Mouse (Mus musculus) embryonic facial prominence, embryonic 15.5 days (tissue): ENCODE measurements around the gene Olfr527. TPM values are rescaled to one million over a fixed set of nuclear protein-coding genes. Genes with fewer than 3 reads are reported as not detected.

Source experiments
- ATAC-seq: fragments of 200-750 bp; cut with Nextera tagmentation; 2 replicates; pipeline ENCODE4 v1.8.0; 2017; ENCODE audit warnings: low read depth, moderate TSS enrichment; ENCODE audit not compliant: insufficient number of reproducible peaks, low FRiP score, low TSS enrichment
- H3K27ac ChIP-seq: fragments of 300-500 bp; sonication (generic); replicated peaks from 2 replicates; pipeline ENCODE4 v1.5.1; 2015; ENCODE audit warnings: mild to moderate bottlenecking, inconsistent platforms
- H3K27me3 ChIP-seq: fragments of 300-500 bp; sonication (generic); 2 replicates; pipeline ENCODE4 v1.6.1; 2015; ENCODE audit warnings: inconsistent platforms
- H3K36me3 ChIP-seq: fragments of 300-500 bp; sonication (generic); 2 replicates; pipeline ENCODE4 v1.6.1; 2015; ENCODE audit warnings: mild to moderate bottlenecking, inconsistent platforms
- H3K4me1 ChIP-seq: fragments of 300-500 bp; sonication (generic); 2 replicates; pipeline ENCODE4 v1.6.1; 2015; ENCODE audit warnings: inconsistent platforms
- H3K4me2 ChIP-seq: fragments of 300-500 bp; sonication (generic); replicated peaks from 2 replicates; pipeline ENCODE4 v1.6.1; 2015; ENCODE audit warnings: mild to moderate bottlenecking, inconsistent platforms
- H3K4me3 ChIP-seq: fragments of 300-500 bp; sonication (generic); replicated peaks from 2 replicates; pipeline ENCODE4 v1.5.1; 2015; ENCODE audit warnings: mild to moderate bottlenecking, inconsistent platforms
- H3K9ac ChIP-seq: fragments of 300-500 bp; sonication (generic); 2 replicates; pipeline ENCODE4 v1.6.1; 2015; ENCODE audit warnings: inconsistent platforms
- H3K9me3 ChIP-seq: fragments of 300-500 bp; sonication (generic); replicated peaks from 2 replicates; pipeline ENCODE4 v1.6.1; 2016; ENCODE audit warnings: inconsistent platforms
- WGBS: fragments of 180-500 bp; shearing (Covaris S2); methylation state at CpG from one replicate; pipeline ENCODE4 v1.1.7; 2015; 5-methylcytosine and 5-hydroxymethylcytosine counted together
- polyA plus RNA-seq: library from polyadenylated mRNA; unstranded; fragments of >200 nt; fragmentation: Nextera tagmentation; extraction: Ambion mirVana; gene quantifications from 2 replicates; pipeline ENCODE4 v1.2.1, GENCODE M21; 2015

Olfr527 gene
- 0.23 TPM in 1 of 2 replicates, not detected in the other for polyA plus RNA-seq

DNA sequence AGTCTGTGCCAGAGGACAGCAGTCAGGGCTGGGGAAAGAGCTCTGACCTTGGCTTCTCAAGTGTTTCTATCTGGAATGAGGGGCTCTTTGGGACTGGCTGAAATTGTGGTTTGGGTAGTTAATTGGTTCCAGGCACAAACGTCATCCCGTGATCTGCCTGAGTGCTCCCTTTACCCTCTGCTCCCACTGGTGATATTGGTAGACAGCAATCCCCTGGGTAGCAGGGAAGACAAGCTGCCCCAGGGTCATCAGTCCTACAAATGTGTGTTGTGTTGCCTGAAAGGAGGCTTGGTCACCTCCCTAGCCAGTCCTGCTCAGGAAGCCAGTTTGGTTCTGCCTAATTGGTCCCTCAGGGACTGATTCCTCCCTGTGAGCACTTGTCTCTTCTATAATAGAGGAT lies at the start of gene Olfr527:
Gene Olfr527, plus strand, starts transcription at position 301 of the 400 bp plus-strand sequence.
- no peak for ATAC-seq
- 44% methylated on average over 2 of the region's 2 CpGs for WGBS
- Histone ChIP-seq H3K4me2 (no peak within 1 kb of the TSS), H3K27me3 (no peaks in the 10 kb centered on the region), H3K4me3 (no peak within 1 kb of the TSS), H3K9ac (no peak within 1 kb of the TSS), H3K27ac (no peak within 1 kb of the TSS), H3K4me1 (no peaks in the 10 kb centered on the region), H3K36me3 (no peaks in the 10 kb centered on the region), H3K9me3 (no peaks in the 10 kb centered on the region)

DNA sequence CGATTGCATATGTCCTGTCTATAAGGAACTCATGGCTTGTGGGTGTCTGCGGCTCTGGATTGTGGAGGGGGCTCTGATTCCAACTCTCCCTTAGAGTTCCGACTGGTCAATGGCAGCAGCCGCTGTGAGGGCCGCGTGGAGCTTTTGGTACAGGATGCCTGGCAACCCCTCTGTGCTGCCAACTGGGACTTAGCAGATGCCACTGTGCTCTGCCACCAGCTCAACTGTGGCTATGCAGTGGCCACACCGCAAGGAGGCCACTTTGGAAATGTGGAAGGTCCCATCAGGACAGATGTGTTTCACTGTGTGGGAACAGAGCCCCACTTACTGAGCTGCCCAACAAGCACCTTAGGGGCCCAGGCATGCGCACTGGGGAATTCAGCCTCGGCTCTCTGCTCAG lies 38.1 kb upstream of the Olfr527 start:
- WGBS, result 88% methylated on average over 9 of the region's 9 CpGs
- Histone ChIP-seq H3K27me3 (no peaks in the 10 kb centered on the region), H3K4me2 (no peak overlapping the region), H3K4me1 (no peaks in the 10 kb centered on the region), H3K36me3 (no peaks in the 10 kb centered on the region), H3K9ac (no peak overlapping the region), H3K27ac (no peak overlapping the region), H3K4me3 (no peak overlapping the region), H3K9me3 (no peaks in the 10 kb centered on the region)
- ATAC-seq, result no peak

DNA sequence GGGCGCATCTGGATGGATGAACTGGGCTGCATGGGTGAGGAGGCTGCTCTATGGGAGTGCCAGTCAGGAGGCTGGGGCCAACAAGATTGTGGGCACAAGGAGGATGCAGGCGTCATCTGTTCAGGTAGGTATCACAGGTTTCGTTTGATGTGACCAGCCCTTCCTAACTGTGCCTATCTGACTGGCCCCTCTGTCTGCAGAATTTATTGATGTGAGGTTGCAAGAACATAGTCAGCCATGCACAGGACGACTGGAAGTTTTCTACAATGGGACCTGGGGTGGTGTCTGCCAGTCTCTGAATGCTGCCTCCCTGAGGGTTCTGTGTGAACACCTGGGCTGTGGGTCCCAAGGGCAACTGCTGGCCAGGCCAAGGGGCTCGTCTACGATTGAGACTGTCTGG lies 36.9 kb upstream of the Olfr527 start:
- Histone ChIP-seq H3K27ac (no peak overlapping the region), H3K27me3 (no peaks in the 10 kb centered on the region), H3K4me3 (no peak overlapping the region), H3K4me1 (no peaks in the 10 kb centered on the region), H3K9me3 (no peaks in the 10 kb centered on the region), H3K9ac (no peak overlapping the region), H3K36me3 (no peaks in the 10 kb centered on the region), H3K4me2 (no peak overlapping the region)
- 69% methylated on average over 6 of the region's 6 CpGs for WGBS
- ATAC-seq, result no peak

DNA sequence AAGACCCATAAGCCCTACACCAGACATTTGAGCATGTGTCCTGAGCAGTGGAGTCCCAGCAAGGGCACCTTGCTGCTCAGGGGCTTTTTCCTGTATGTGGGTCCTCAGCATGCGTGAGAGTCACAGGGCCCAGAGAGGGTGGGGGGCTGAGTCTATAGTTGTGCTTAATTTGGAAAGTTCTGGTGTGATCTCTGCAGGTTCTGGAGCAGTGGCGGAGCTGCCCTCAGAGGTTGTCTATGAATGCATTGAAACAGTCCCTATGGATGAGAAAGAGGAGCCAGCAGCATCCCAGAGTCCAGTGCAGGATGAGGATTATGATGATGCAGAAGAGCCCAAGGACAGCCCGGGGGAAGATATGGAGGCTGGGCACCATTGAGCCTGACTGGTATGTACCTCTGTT lies 34.4 kb upstream of the Olfr527 start:
- no peak overlapping the region for H3K27ac ChIP-seq
- no peak for ATAC-seq
- WGBS, result 85% methylated on average over 3 of the region's 3 CpGs
- no peak overlapping the region for H3K4me3 ChIP-seq
- H3K4me1 ChIP-seq, result no peaks in the 10 kb centered on the region
- no peaks in the 10 kb centered on the region for H3K9me3 ChIP-seq
- no peaks in the 10 kb centered on the region for H3K27me3 ChIP-seq
- H3K9ac ChIP-seq, result no peak overlapping the region
- no peaks in the 10 kb centered on the region for H3K36me3 ChIP-seq
- H3K4me2 ChIP-seq, result no peak overlapping the region

DNA sequence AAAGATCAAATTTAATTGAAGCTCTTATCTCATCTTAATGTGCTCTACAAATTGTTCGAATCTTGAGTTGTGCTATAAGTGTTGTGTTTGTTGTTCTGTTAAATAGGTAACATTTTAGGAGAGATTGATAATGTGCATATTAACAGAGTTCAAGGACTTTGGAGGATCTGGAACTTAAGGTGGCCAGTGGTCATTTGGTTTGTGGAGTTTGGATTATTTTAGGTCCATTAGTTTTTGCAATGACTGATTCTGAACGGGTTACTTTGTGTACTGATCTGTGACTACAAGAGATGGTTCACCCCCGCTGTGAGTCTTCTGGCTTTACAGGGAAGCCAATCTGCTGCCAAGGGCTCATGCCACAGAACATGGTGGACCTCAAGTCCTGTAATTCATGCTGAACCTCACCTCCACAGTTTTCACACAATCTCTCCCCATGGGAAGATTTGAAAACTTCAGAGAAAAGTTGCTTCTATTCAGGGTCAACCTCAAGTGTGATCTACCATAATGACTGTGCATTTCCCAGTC lies 13.9 kb upstream of the Olfr527 start:
- Histone ChIP-seq H3K4me3 (no peak overlapping the region), H3K4me1 (no peaks in the 10 kb centered on the region), H3K9ac (no peak overlapping the region), H3K36me3 (no peaks in the 10 kb centered on the region), H3K4me2 (no peak overlapping the region), H3K27ac (no peak overlapping the region), H3K27me3 (no peaks in the 10 kb centered on the region), H3K9me3 (no peaks in the 10 kb centered on the region)
- no peak for ATAC-seq
- WGBS, result 85% methylated on average over 3 of the region's 3 CpGs

DNA sequence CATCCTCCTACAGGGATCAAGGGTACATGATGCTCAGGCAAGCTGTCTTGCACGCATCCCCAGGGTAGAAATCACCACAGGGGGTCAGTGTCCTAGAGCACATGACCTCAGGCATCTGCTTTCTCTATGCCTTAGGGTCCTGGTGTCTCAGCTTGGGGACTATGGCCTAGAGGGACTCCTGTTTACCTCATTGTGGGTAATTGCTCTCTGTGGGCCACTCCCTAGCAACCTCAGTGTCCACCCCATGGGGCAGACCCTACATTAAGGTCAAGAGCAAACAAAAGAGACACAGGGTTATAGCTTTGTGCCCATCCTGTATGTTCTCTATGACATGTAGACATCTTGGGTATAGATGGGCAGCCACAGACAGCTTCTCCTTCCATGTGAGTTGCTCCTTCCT lies 13.3 kb upstream of the Olfr527 start, which contains the start of gene Olfr525:
Gene Olfr525, plus strand, starts transcription at position 301 of the 400 bp plus-strand sequence.
- Histone ChIP-seq H3K9me3 (no peaks in the 10 kb centered on the region), H3K27me3 (no peaks in the 10 kb centered on the region), H3K4me1 (no peaks in the 10 kb centered on the region), H3K4me3 (no peak within 1 kb of the TSS), H3K27ac (no peak within 1 kb of the TSS), H3K9ac (no peak within 1 kb of the TSS), H3K36me3 (no peaks in the 10 kb centered on the region), H3K4me2 (no peak within 1 kb of the TSS)
- 65% methylated on average over 1 of the region's 1 CpGs for WGBS
- no peak for ATAC-seq

DNA sequence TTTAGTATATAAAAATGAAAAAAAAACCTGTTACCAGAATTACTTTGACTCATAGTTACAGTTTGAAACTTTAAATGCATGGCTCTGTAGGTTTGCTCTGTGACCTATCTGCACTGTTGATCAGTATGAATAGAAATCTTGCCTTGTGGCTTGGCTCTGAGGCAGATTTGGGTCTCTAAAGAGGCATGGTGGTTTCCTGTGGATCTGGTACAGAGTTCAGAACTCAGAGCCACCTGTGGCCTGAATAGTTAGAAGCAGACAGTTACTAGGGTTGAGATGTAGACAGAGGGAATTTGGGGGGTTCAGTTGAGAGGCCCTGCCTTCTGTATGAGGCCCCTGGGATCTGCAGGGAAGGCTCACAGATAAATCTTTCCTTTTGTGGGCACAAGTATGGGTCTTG lies 12.7 kb upstream of the Olfr527 start:
- Histone ChIP-seq H3K4me3 (no peak overlapping the region), H3K36me3 (no peaks in the 10 kb centered on the region), H3K9me3 (no peaks in the 10 kb centered on the region), H3K9ac (no peak overlapping the region), H3K4me1 (no peaks in the 10 kb centered on the region), H3K4me2 (no peak overlapping the region), H3K27ac (no peak overlapping the region), H3K27me3 (no peaks in the 10 kb centered on the region)
- ATAC-seq, result no peak

DNA sequence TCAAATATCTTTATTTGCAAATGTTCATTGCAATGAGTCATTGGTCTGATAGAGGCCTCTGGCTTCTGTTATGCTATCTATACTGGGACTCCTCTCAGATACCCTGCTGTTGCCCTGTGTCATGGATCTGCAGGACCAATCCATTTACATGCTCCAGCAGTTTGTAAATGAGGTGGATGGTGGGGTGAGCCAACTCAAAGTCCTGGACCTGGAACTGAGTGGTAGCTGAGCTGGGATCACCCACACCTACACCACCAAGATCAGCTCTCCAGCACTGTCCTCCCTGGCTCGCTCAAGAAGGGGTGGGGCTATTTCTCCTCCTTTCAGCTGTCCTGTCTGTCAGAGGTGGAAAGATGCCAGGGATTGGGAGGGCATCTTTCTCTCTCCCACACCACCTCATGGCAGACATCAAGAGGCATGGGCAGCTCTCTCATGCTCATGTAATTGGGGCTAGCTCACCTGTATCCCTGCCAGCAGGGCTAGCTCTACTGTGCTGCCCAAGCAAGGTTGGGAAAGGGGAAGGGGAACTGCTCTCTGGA lies 4.0 kb upstream of the Olfr527 start:
- ATAC-seq, result no peak
- no peaks in the 10 kb centered on the region for H3K36me3 ChIP-seq
- 44% methylated on average over 1 of the region's 1 CpGs for WGBS

DNA sequence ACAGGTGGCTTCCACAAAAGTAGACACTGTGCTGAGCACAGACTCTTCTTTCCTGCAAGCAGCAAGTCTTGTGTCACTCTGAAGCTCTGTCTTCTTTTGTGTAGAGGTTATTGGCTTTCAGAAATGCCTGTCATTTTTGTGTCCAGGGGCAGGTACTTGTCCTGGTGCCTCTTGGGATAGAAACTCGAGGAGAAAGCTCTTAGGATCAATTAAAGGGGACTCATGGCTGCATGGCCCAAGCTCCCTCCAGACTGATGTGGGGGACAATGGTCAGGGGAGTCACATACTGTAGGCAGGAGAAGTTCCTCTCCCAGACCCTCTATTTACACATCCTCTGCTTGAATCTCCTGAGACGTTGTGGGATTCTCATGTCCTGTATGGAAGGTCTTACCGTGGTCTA lies 27.8 kb downstream of the Olfr527 start, which contains the start of gene Olfr60:
Gene Olfr60, minus strand, starts transcription at position 101 of the 400 bp plus-strand sequence.
- no peak within 1 kb of the TSS for H3K27ac ChIP-seq
- H3K9ac ChIP-seq, result no peak within 1 kb of the TSS
- no peak within 1 kb of the TSS for H3K4me2 ChIP-seq
- H3K27me3 ChIP-seq, result no peaks in the 10 kb centered on the region
- H3K36me3 ChIP-seq, result no peaks in the 10 kb centered on the region
- 57% methylated on average over 3 of the region's 3 CpGs for WGBS
- H3K4me1 ChIP-seq, result no peaks in the 10 kb centered on the region
- no peak for ATAC-seq
- H3K4me3 ChIP-seq, result no peak within 1 kb of the TSS
- H3K9me3 ChIP-seq, result no peaks in the 10 kb centered on the region

More for the DNA sequence above, 4.0 kb upstream of the Olfr527 start:
- H3K9ac ChIP-seq, result no peak overlapping the region
- no peak overlapping the region for H3K27ac ChIP-seq
- no peaks in the 10 kb centered on the region for H3K9me3 ChIP-seq
- H3K4me2 ChIP-seq, result no peak overlapping the region
- no peaks in the 10 kb centered on the region for H3K27me3 ChIP-seq
- H3K4me1 ChIP-seq, result no peaks in the 10 kb centered on the region
- no peak overlapping the region for H3K4me3 ChIP-seq

DNA sequence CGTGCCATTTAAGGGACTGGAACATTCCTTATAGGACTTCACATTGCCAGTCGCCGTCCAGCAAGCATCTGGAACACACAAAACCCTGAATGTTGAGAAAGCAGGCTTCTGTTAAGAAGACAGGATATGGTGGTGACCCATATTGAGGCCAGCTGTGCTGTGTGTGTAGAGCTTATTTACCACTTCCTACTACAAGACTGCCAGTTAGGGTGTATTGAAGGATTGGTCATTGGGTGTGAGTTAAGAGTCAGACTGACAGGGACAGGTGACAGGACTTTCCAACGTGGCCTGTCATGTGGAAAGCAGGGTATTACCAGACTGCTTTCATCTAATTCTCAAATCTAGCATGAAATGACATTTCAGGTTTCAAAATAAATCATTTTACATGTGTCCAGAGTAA lies 40.5 kb downstream of the Olfr527 start:
- Histone ChIP-seq H3K9me3 (no peaks in the 10 kb centered on the region), H3K27me3 (no peaks in the 10 kb centered on the region), H3K9ac (no peak overlapping the region), H3K4me2 (no peak overlapping the region), H3K36me3 (no peaks in the 10 kb centered on the region), H3K4me3 (no peak overlapping the region), H3K4me1 (no peaks in the 10 kb centered on the region), H3K27ac (no peak overlapping the region)
- no peak for ATAC-seq
- 61% methylated on average over 4 of the region's 4 CpGs for WGBS

DNA sequence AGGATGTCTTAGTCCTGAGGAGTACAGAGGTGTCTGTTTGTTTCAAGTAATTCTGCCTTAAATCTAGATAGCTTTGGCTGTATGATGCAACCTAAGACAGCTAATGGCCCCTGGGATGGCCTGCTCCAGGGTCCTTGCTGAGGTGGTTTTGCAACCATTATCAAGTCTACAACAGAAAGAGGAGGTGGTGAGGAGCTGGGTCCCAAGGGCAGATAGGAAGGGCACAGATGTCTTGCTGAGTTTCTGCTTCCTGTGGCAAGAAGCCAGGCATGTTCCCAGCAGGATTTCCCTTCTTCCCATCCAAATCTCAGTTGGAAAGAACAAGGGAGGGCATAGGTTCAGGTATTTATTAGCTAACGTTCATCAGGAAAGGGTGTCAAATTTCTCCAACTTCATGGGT lies 42.4 kb downstream of the Olfr527 start, which contains the start of gene Olfr530:
Gene Olfr530, minus strand, starts transcription at position 101 of the 400 bp plus-strand sequence.
- Histone ChIP-seq H3K4me3 (no peak within 1 kb of the TSS), H3K27me3 (no peaks in the 10 kb centered on the region), H3K36me3 (no peaks in the 10 kb centered on the region), H3K4me2 (no peak within 1 kb of the TSS), H3K4me1 (no peaks in the 10 kb centered on the region), H3K9ac (no peak within 1 kb of the TSS), H3K27ac (no peak within 1 kb of the TSS), H3K9me3 (no peaks in the 10 kb centered on the region)
- 20% methylated on average over 1 of the region's 1 CpGs for WGBS
- no peak for ATAC-seq

DNA sequence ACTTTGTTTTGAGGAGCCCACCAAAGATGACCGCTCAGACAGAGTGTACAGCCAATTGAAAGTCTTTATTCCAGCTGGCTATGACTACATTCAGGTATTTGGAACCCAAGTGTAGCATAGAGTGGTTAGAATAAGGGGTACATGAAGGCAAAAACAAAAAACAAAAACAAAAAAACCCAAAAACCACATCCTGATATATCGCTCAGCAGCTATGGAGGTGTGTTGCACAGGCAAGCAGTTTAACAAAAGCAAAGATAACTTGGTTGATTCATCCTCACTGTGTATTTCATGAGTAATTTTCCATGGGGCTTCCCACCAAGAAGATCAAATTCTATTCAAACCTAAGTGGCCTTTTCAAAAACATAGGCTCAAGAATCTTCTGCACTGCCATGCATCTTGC lies 43.1 kb downstream of the Olfr527 start:
- Histone ChIP-seq H3K9me3 (no peaks in the 10 kb centered on the region), H3K27ac (no peak overlapping the region), H3K27me3 (no peaks in the 10 kb centered on the region), H3K36me3 (no peaks in the 10 kb centered on the region), H3K4me1 (no peaks in the 10 kb centered on the region), H3K4me3 (no peak overlapping the region), H3K9ac (no peak overlapping the region), H3K4me2 (no peak overlapping the region)
- WGBS, result 91% methylated on average over 2 of the region's 2 CpGs
- no peak for ATAC-seq
